Mouse (Mus musculus): ENCODE results near the gene A630001G21Rik.
"Not testable (repeated sequence)": the region's sequence is repeated elsewhere in the genome, so short reads cannot be mapped to it uniquely, and the experiment has no call there.

The A630001G21Rik gene

DNA sequence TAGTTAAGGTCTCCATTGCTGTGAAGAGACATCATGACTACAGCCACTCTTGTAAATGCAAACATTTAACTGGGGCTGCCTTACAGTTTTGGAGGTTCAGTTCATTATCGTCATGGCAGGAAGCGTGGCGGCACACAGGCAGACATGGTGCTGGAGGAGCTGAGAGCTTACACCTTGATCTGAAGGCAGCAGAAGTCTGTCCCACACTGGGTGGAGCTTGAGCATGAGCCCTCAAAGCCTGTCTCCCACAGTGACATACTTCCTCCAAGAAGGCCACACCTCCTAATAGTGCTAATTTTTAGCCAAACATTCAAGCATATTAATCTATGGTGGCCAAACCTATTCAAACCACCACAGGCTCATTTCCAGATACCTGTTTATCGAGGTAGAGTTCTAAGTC lies at the start of gene A630001G21Rik:
Gene A630001G21Rik, minus strand, starts transcription at position 208 of the 400 bp plus-strand sequence.
- DNase-seq (ENCODE audit: low spot score in 2 of 2) = no peak

DNA sequence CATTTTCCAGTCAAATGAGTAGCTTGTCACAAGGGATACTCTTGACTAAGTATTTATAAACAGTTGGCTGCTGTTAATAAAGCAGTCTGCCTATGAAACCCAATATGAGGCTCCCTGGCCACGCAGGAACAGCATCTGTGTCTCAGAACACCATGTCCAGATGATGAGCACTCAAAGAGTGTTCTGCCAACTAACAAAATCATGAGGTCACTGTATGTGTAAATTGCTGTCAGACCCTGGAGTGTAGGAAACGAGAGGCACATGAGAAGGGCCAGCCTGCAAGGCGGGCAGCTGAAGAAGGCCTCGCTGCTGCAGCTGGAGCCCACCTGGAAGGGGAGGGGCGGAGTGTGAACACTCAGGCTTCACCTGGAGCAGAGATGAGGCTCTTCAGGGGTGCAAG lies 48.7 kb upstream of the A630001G21Rik start:
- DNase-seq (ENCODE audit: low spot score in 2 of 2) = no peak

DNA sequence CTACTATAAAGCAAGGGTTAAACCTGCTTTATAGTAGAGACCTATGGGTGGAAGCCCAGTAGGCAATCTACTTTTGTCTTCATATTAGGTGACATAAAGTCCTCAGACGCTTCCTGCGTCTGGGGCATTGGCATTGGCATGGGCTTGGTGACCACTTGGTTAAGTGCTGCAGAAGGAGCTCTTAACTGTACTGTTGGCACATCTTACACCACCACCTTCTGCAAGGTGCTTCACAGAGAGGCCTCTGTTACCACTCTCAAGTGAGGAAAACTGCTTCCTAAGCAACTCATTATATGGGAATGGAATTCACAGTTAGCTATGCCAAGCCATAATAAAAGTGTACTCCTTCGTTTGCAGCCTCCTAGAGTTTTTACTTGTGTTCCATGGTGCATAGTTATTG lies 46.5 kb upstream of the A630001G21Rik start:
- DNase-seq (ENCODE audit: low spot score in 2 of 2) = no peak

DNA sequence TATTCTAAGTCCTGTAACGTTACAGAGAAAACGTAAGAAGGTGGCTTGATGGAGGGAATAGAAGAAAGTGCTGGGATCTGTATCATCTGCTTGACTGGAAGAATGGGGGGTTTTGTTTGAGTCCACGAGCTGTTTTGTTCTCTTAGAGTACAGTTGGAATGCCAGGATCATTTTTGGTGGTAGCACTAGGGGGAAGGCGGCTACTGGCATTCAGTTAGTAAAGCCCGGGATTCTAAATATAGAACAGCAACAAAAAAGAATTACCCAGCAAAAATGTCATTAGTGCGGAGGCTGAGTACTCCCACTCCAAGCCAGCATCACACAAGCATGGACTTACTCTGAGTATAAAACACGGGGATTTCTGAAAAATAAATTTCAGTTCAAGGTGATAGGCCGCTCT lies 43.8 kb upstream of the A630001G21Rik start:
- no peak for DNase-seq (ENCODE audit: low spot score in 2 of 2)

DNA sequence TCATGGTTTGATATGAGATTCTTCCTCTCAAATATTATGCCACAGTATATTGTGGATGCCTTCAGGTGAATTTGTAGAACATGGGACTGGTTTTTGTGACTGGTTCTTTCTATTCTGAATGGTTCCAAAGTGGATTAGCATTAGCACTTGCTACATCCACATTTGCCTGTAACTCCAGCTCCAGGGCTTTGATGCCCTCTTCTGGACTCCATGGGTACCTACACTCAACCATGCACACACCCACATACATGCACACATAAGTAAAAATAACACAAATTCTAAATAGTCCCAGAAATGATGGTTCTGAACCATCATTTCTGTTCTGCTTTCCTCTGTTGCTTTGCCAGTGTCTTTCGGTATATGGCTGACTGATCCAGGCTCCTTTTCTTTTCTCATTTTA lies 41.3 kb upstream of the A630001G21Rik start:
- DNase-seq (ENCODE audit: low spot score in 2 of 2) = no peak

DNA sequence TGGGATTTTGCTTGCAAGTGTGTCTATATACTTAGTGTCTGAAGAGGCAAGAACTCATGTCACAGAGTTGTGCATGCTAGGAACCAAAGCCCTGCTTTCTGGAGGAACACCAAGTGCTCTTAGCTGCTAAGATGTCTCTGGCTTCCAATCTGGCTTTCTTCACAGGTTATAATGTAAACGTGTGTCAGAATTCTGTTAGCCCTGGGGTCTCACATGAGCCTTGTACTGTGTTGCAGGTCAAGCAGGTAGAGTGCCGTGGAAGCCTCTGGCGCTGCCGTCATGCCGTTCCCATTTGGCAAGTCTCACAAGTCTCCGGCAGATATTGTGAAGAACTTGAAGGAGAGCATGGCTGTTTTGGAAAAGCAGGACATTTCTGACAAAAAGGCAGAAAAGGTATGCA lies 39.7 kb upstream of the A630001G21Rik start:
- DNase-seq (ENCODE audit: low spot score in 2 of 2) = no peak

DNA sequence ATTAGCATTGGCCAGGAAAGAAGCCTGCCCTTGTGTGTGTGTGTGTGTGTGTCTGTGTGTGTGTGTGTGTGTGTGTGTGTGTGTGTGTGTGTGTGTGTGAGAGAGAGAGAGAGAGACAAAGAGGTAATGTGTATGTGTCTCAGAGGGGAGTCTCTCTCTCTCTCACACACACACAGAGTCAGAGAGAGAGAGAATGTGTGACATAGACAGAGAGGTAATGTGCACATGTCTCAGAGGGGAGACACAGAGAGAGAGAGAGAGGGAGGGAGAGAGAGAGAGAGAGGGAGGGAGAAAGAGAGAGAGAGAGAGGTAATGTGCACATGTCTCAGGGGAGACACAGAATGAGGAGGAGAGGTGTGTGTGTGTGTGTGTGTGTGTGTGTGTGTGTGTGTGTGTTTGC lies 35.8 kb upstream of the A630001G21Rik start:
- not testable (repeated sequence) for DNase-seq (ENCODE audit: low spot score in 2 of 2)

DNA sequence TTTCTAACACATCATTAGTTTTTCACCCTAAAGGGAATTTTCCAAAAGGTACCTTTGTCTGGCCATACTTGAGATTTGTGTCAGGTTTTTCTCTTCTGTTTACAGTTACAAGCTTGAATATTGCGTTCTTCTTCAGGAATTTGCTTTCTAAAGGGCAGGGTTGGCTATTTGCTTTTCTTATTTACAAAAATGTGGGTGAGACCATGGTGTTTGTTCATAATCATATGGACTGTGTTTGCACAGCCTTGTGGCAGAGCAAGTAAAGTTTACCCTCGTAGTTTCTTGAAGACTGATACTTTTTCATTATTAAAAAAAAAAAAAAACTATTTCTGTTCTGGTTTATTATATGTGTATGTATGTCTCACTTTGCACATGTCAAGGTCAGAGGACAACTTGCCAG lies 32.3 kb upstream of the A630001G21Rik start:
- no peak for DNase-seq (ENCODE audit: low spot score in 2 of 2)

DNA sequence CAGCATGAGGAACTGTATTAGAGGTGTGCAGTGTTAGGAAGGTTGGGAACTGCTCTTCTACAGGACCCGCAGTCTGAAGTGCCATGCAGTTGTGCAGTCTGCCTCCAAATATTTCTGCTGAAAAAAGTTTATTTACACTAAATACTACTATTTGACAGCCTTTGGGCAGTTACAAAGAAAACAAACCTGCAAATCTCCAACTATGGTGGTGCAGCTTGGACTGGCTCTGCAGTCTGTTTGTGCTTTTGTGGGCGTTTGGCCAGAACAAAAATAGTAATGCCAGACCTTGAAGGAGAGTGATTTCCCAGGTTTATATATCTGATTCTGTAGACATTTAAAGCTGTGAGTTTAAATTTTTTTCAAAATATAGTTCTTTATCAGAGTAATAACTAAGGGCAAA lies 31.9 kb upstream of the A630001G21Rik start:
- DNase-seq (ENCODE audit: low spot score in 2 of 2) = no peak

DNA sequence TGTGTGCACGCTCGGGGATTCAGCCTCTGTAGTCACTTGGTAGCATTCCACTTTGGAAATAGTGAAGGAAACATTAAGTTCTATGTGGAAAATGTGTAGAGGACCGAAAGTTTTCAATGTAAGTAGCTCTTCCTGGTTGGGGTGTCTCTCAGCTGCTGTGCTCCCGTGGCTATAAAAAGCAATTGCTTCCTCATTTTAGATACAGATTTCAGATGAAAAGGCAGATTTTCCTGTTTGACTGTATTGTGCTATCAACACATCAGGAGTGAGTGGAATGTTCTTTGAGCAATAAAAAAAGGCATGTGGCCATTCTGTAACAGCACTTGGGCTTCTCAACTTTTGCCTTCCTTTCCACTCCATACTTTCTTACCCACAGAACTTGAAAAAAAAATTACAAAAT lies 30.8 kb upstream of the A630001G21Rik start:
- peak in 1 of 2 experiments; percentile 8 for DNase-seq (ENCODE audit: low spot score in 2 of 2)

DNA sequence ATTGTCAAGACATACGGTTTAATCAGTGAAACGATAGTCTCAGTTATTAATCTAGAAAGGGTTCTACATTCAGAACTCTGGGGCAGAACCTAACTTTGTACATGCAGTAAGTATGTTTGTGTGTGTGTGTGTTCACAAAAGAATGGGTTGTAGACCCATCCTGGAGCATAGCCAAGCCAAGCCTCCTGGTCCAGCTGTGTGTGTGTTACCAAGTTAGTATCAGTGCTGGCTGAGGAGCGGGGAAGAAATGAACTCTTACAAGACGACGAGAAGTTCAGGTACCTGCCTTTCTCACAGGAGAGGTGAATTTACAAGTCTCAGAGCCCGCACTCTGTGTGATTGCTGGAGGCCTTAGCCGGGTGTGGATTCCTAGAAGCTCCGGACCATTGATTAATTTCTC lies 26.1 kb upstream of the A630001G21Rik start:
- DNase-seq (ENCODE audit: low spot score in 2 of 2) = no peak

DNA sequence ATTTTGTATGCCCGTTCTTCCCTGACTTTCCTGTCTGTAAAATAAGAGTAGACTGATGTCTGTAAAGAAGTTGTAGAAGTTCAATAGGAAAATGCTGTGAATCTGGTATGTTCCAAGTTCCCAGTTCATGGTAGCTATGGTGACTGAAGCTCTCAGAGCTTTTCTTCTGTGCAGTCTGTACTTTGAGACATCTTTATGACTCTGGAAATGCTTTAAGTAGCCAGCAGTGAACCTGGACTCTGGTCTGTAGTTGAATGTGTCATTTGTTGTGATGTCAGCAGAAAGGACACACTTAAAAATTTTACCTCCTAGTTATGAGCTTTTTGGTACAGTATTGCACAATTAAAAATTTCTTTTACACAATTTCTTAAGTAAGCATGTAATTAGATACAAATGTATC lies 24.1 kb upstream of the A630001G21Rik start:
- DNase-seq (ENCODE audit: low spot score in 2 of 2) = no peak

DNA sequence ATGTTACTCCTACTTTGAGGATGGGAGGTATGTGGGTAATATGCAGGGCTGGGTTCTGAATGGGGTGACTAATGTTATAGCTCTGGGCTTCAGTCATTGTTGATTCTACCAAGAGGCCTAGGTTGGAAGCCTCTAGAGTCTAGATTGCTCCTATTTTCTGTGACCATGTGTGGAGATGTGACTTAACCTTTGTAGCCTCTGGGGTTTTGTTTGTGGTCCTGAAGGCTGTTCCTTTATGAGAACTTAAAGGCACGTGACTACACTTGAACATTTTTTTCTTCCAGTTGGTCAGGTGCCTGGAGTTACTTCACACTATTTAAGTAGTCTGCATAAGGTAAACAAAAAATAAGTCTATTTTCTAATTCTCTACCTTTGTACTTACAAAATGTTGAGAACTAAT lies 21.3 kb upstream of the A630001G21Rik start:
- no peak for DNase-seq (ENCODE audit: low spot score in 2 of 2)

DNA sequence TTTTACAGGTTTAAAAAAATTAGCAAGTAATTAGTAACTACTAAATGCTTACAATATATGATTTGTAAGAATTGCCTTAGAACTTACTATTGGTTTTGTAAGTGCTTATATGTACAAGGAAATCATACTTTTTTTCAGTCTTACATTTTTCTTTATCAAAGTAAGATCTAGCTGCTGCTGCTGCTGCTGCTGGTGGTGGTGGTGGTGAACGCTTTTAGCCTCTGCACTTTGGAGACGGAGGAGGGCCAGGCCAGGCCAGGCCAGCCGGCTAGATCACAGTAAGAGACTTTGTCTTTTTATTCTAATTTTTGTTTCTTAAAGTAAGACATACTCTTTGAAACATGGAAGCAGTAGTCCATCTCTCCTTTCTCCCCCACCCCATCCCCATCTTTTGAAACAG lies 16.8 kb upstream of the A630001G21Rik start:
- no peak for DNase-seq (ENCODE audit: low spot score in 2 of 2)

DNA sequence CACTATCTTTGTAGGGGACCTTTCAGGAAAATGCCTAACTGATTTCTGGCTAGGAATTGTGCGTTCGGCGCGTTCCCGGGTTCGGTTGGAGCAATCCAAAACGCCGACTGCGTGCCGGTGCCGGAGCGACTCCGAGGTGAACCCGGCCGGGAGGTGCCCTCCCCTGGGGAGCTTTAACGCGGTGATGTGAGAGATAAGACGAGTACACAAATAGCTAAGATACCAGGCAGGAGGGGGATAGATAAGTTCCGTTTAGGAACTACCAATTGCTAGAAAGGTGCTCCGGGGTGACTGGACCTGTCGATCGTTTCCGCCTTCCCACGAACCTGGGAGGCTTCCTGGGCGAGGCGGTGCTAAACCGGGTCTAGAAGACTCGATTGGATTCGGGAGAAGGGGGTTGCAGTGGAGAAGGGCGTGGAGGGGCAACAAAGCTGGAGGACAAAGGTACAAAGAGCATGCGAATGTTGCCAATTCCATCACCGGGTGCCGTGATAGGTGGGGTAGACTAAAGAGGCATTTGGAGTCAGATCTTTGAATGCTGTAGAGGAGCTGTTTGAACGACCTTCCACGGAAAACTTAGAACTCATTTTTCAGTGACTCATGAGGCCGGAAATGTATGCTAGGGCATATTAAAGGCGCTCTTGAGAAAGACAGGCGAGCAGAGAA lies 15.8 kb upstream of the A630001G21Rik start:
- peak; percentile 41 to 51 for DNase-seq (ENCODE audit: low spot score in 2 of 2)

DNA sequence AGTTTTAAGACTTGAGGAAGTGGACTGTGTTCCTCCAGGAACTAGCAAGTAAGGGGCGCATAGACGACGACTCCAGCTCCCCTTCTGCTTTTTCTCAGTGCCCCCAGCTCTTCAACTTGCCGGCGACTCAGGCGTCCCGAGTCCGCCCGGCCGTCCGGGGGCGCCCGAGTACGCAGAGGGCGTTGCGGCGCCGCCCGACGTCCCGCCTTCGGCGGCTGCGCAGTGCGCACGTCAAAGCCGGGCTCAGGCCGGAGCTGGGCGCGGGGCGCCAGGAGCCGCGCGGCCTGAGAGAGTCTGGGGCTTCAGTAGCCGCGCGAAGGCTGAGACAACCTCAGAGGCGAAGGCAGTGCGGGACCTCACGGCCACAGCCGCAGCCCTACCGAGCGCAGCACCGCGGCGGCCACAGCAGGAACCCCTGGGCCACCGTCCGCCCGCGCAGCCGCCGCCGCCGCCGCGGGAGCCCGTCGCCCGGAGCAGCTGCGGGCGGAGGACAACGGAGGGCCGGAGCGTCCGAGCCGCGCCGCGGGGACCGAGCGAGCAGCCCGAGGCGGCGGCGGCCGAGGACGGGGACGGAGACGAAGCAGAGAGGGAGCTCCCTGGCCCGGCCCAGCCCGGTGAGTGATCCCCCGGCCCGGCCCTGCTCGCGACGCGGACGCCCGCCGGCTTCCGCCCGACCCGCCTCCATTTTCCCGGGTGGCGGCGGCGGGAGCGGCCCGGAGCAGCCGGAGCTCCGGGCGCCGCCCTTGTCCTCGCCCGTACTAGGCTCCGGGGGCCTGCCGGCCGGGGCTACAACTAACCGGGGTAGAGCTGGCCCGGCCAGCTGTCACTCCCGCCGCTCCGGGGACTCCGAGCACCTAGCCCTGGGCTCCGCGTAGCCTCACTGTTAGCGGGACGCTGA lies 15.0 kb upstream of the A630001G21Rik start, which contains the start of gene Cab39:
Gene Cab39, plus strand, starts transcription at position 234 of the 898 bp plus-strand sequence.
- peak; percentile 87 to 88 for DNase-seq (ENCODE audit: low spot score in 2 of 2)

DNA sequence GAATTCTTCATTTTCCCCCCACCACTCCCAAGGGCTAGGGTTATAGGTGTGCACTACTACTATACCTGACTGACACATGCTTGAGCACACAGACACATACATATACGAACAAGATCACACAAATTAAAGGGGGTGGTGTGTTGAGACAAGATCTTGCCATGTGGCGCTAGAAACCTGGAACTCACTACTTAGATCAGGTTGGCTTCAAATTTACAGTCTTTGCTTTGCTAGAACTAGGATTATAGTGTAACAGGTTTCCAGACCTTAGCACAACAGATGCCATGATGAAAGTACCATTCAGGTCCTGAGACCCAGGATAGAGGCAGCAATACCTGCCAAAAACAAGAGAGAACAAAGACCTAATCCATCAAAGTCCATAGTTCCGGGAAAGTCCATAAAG lies 13.0 kb upstream of the A630001G21Rik start:
- DNase-seq (ENCODE audit: low spot score in 2 of 2) = no peak

DNA sequence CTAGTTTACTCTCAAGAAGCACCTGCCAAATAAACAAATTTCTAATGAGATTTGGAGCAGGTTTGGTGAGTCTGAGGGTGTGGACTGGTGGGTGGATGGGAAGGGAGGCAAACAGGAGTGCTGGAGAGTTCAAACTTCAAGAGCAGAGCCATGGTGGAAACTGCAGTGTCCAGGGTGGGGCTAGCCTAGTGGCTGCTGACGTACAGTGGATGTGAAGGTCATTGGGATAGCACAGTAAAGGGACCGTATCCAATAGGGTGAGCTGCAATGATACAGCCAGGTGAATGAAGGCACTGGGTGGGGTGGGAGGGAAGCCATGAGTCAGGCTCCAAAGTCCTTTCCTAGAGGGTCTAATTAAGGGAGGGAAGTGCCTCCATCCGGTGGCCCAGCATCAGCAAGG lies 12.1 kb upstream of the A630001G21Rik start:
- DNase-seq (ENCODE audit: low spot score in 2 of 2) = no peak

DNA sequence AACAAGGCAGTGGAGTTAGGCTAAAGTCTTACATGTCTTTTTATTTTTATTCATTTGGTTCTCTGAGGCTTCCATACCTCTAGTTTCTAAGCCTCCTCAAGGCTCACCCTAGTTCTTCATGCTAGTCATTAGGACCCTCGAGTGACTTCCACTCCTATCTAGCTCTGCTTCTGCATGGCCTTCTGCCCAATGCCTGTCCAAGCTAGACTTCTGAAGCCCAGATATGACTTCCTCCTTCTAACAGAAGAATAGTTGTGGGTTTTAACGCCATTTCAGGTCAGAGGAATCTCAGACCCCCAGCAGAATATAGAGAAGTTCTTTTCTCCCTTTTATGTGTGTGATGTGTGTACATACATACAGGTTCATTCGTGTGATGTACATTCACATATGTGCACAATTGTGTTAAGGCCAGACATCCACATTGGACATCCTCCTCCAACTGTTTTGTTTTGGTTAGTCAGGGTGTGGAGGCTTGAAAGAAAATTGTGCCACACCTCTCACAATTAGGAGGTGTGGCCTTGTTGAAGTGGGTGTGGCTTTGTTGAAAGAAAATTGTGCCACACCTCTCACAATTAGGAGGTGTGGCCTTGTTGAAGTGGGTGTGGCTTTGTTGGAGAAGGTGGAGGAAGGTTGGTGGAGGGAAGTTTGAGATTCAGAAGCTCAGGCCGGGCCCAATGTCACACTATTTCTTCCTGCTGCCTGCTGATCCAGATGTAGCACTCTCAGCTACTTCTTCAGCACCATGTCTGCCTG lies 1.2 kb upstream of the A630001G21Rik start:
- DNase-seq (ENCODE audit: low spot score in 2 of 2) = peak in 1 of 2 experiments; percentile 5

DNA sequence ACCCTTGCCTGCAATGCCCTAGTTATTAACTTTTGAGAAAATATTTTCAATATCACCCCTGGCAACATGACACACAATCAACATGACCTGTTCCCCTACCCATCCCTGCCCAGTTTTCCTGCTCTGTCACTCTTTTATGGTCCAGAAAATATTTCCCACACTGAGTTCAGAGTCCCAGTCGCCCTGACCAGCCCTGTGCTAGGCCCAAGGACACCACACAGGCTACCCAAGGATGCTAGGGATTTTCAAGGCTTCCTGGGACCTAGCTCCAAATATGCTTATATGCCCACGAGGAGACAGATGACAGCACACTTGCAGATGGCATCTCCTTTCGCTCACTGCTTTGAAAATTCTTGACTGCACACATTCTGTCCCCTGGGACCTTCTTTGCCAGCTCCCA lies 569 bp upstream of the A630001G21Rik start:
- DNase-seq (ENCODE audit: low spot score in 2 of 2) = no peak

DNA sequence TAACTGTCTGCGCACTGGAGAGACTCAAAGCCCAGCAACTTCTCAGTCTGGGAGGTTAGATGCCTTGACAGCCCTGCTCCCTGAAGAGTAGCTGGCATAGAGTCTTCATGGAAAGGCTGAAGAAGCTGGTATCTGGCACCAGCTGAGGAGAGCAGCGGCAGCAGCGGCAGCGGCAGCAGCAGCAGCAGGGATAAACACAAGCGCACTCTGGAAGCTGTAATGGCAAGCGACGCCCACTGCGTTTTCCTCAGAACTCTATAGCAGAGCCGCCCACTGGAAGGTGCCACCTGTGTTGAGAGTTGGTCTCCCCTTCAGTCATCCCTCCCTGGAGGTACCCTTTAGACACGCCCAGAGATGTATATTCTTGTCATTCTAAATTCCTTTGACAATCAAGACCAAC lies 2.3 kb downstream of the A630001G21Rik start:
- no peak for DNase-seq (ENCODE audit: low spot score in 2 of 2)

DNA sequence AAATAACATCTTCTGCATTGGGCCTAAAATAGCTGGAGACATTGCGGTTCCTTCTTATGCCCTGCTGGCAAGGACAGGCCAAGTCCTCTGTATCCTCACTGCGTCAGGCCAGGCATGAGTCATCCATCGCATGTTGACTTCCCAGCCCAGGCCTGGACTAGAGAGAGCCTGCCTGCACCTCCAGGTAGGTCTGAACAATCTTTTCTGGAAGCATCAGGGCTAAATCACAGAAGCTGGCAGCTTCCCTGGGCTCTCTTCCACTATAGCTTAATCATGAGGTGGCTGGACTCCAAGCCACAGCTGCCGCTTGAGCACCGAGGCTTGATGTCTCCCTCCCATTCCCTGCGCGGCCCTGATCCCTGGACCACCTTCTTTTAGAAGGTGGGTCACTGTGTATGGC lies 3.3 kb downstream of the A630001G21Rik start:
- no peak for DNase-seq (ENCODE audit: low spot score in 2 of 2)

Measured in spleen, postnatal 36 days (tissue).